Mouse (Mus musculus) erythroblast, embryonic 14.5 days (primary cell): ENCODE results near the gene Hist1h3b. TPM values are rescaled to one million over a fixed set of nuclear protein-coding genes. Genes with fewer than 3 reads are reported as not detected.
"Not testable (repeated sequence)": the region's sequence is repeated elsewhere in the genome, so short reads cannot be mapped to it uniquely, and the experiment has no call there.

Experiments used
- H3K27me3 ChIP-seq: 2 replicates; pipeline ENCODE4 v1.6.1; 2012; ENCODE audit warnings: inconsistent platforms; ENCODE audit not compliant: control insufficient read depth
- H3K36me3 ChIP-seq: 2 replicates; pipeline ENCODE4 v1.6.1; 2012; ENCODE audit warnings: mild to moderate bottlenecking, inconsistent platforms; ENCODE audit not compliant: control insufficient read depth
- H3K4me1 ChIP-seq: 2 replicates; pipeline ENCODE4 v1.6.1; 2012; ENCODE audit warnings: inconsistent platforms; ENCODE audit not compliant: control insufficient read depth
- H3K4me3 ChIP-seq: replicated peaks from 2 replicates; pipeline ENCODE3; 2012; ENCODE audit warnings: moderate library complexity, mild to moderate bottlenecking, inconsistent platforms
- H3K9me3 ChIP-seq: 2 replicates; pipeline ENCODE4 v1.6.1; 2012; ENCODE audit warnings: low read length, inconsistent platforms, mixed read lengths; ENCODE audit not compliant: control insufficient read depth
- GATA1 ChIP-seq: IDR thresholded peaks from 2 replicates; pipeline ENCODE4 v1.6.1; 2012; ENCODE audit warnings: low read length, inconsistent platforms, mixed read lengths
- TAL1 ChIP-seq: IDR thresholded peaks from 3 replicates; pipeline ENCODE4 v1.6.1; 2012; ENCODE audit warnings: low read length, inconsistent platforms, mixed read lengths
- polyA plus RNA-seq: library from polyadenylated mRNA; stranded (reverse); fragments of >175 nt; gene quantifications from 2 replicates; pipeline ENCODE4 v1.2.3, GENCODE M21; 2012

Gene Hist1h3b
- polyA plus RNA-seq, 1 experiment: 23.6 TPM

- peaks cover 57% of the 10 kb centered on the region for H3K4me1 ChIP-seq
- TF ChIP-seq GATA1 (no peak), TAL1 (no peak)
- H3K9me3 ChIP-seq: no peaks in the 10 kb centered on the region
- H3K27me3 ChIP-seq: no peaks in the 10 kb centered on the region
- peaks cover 4% of the 10 kb centered on the region for H3K36me3 ChIP-seq
- H3K4me3 ChIP-seq: no peak overlapping the region
Observed at GRCm38 (mm10) chr13:23749563-23750121, 2.4 kb upstream of the Hist1h3b start.

GRCm38 (mm10) chr13:23750839-23751477, 1.1 kb upstream of the Hist1h3b start, which contains the start of gene Hist1h2ab:
Gene Hist1h2ab, plus strand, starts transcription at chr13:23751126.
- not testable (repeated sequence) for H3K27me3 ChIP-seq, H3K36me3 ChIP-seq, H3K9me3 ChIP-seq
- Histone ChIP-seq H3K4me3 (peak within 1 kb of the TSS; percentile 66), H3K4me1 (peaks cover 66% of the 10 kb centered on the region)

- Histone ChIP-seq H3K4me1 (peaks cover 70% of the 10 kb centered on the region), H3K36me3 (peaks cover 4% of the 10 kb centered on the region), H3K27me3 (no peaks in the 10 kb centered on the region), H3K9me3 (no peaks in the 10 kb centered on the region), H3K4me3 (peak overlapping the region; percentile 66)
- TF ChIP-seq TAL1: no peak
- no peak for TF ChIP-seq GATA1
Observed at GRCm38 (mm10) chr13:23751478-23751956, 550 bp upstream of the Hist1h3b start.

GRCm38 (mm10) chr13:23752742-23753172, 690 bp downstream of the Hist1h3b start:
- peaks cover 4% of the 10 kb centered on the region for H3K36me3 ChIP-seq
- peak overlapping the region; percentile 68 for H3K4me3 ChIP-seq
- H3K4me1 ChIP-seq: peaks cover 70% of the 10 kb centered on the region
- H3K9me3 ChIP-seq: no peaks in the 10 kb centered on the region
- no peaks in the 10 kb centered on the region for H3K27me3 ChIP-seq
- TF ChIP-seq TAL1 (no peak), GATA1 (no peak)

- Histone ChIP-seq H3K36me3 (peaks cover 4% of the 10 kb centered on the region), H3K4me3 (peak overlapping the region; percentile 68), H3K4me1 (peaks cover 70% of the 10 kb centered on the region), H3K9me3 (no peaks in the 10 kb centered on the region), H3K27me3 (no peaks in the 10 kb centered on the region)
- TF ChIP-seq GATA1: no peak
Observed at GRCm38 (mm10) chr13:23753314-23754078, 1.4 kb downstream of the Hist1h3b start.

GRCm38 (mm10) chr13:23755000-23755399, 2.9 kb downstream of the Hist1h3b start:
- H3K27me3 ChIP-seq: no peaks in the 10 kb centered on the region
- no peak for TF ChIP-seq TAL1
- peak; percentile 81 for TF ChIP-seq GATA1
- H3K36me3 ChIP-seq: peaks cover 3% of the 10 kb centered on the region
- H3K9me3 ChIP-seq: no peaks in the 10 kb centered on the region
- peaks cover 70% of the 10 kb centered on the region for H3K4me1 ChIP-seq
- no peak overlapping the region for H3K4me3 ChIP-seq

GRCm38 (mm10) chr13:23756790-23757189, 4.7 kb downstream of the Hist1h3b start, which contains the start of gene Hist1h4b:
Gene Hist1h4b, plus strand, starts transcription at chr13:23757013.
- Histone ChIP-seq H3K27me3 (no peaks in the 10 kb centered on the region), H3K36me3 (peaks cover 2% of the 10 kb centered on the region), H3K4me3 (peak within 1 kb of the TSS; percentile 63), H3K4me1 (peaks cover 72% of the 10 kb centered on the region), H3K9me3 (no peaks in the 10 kb centered on the region)
- TF ChIP-seq TAL1 (no peak), GATA1 (no peak)

- H3K4me1 ChIP-seq: peaks cover 73% of the 10 kb centered on the region
- peak overlapping the region; percentile 63 for H3K4me3 ChIP-seq
- peaks cover 2% of the 10 kb centered on the region for H3K36me3 ChIP-seq
- no peak for TF ChIP-seq GATA1
- no peaks in the 10 kb centered on the region for H3K27me3 ChIP-seq
- no peaks in the 10 kb centered on the region for H3K9me3 ChIP-seq
Observed at GRCm38 (mm10) chr13:23757211-23757773, 5.2 kb downstream of the Hist1h3b start.

GRCm38 (mm10) chr13:23757921-23758320, 5.9 kb downstream of the Hist1h3b start:
- TF ChIP-seq TAL1 (no peak), GATA1 (no peak)
- peak overlapping the region; percentile 63 for H3K4me3 ChIP-seq
- H3K4me1 ChIP-seq: peaks cover 79% of the 10 kb centered on the region
- H3K9me3 ChIP-seq: no peaks in the 10 kb centered on the region
- no peaks in the 10 kb centered on the region for H3K27me3 ChIP-seq
- H3K36me3 ChIP-seq: peaks cover 2% of the 10 kb centered on the region
